Mouse (Mus musculus) adrenal gland, postnatal 4 days (tissue): ENCODE measurements around the gene Mcub. TPM values are rescaled to one million over a fixed set of nuclear protein-coding genes. Genes with fewer than 3 reads are reported as not detected.

ENCODE experiments used
- DNase-seq, 2 experiments: peaks; one replicate each; pipeline ENCODE4 v3.0.0; 2021 to 2022; ENCODE audit warnings: low spot score in 2 of 2, mixed read lengths in 2 of 2
- total RNA-seq, 2 experiments: library from RNA; stranded (reverse); gene quantifications; 2 replicates each; pipeline ENCODE4 v1.2.3; 2021

Mcub gene
- total RNA-seq, 2 experiments from 2014 or later: 13.7 to 14.8 TPM

GRCm38 (mm10) chr3:129953296-129953695 lies 16.7 kb downstream of the Mcub start:
- DNase-seq: no peak

DNA sequence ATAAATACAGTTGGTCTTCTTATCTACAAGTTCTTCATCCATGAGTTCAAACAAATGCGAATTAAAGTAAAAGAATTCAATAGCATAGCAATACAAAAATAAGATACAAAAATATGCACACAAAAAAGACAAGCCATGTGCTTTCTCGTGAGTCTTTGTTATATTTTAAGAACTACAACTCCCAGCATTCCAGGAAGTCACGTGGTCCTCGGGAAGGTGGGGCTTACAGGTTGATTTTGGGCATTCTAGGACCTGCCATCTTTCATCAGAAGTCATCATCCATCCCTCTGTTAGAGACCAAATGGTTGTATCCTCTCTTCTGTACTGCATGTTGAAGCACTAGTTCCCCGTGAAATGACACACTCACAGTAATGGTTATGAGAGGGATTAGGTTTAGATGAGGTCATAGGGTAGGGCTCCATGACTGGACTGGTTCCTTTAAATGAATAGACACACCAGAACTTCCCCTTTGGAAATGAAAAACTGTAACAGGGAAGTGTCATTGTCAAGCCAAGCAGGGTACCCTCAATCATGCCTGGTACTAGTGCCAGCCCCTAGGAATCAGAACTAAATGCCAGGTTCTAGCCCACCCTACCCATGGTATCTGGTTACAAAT lies 20.7 kb downstream of the Mcub start:
- no peak for DNase-seq

DNA sequence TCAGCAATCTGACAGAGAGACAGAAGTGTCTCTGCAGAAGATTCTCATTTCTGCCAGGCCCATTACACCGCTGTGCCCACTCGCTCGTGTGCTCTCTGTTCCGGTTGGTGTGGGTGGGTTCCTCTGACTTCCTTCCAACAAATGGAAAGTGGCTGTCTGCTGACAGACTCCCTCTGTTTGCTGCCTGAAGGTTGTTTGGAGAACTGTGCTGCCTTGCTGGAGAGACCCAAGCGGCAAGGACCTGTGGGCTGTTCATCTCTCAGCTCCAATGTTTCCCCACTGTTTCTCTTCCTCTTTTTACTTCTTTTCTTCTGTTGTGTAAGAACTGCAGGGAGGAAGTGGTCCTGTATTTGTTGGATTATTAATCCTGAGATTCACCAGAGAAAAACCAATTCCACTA lies 21.6 kb downstream of the Mcub start:
- no peak for DNase-seq

- no peak for DNase-seq
These were observed 23.6 kb downstream of the Mcub start for GRCm38 (mm10) chr3:129946217-129946914.

DNA sequence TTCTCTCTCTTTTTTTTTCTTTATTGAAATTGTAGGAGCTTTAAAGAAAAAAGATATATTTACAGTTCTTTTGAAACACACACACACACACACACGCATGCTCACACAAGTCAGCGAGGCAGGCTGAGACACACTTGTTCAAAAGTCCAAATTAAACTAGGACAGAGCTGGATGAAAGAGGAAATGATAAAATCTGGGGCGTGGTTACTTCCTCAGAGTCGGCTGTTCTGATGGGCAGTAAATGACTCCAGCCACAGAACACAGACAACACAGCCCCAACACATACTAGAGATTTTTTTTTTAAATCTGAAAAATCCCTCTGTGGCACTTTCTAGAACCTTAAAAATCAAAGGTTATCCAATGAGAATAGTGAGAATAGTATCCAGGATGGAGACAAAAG lies 26.2 kb downstream of the Mcub start:
- no peak for DNase-seq

GRCm38 (mm10) chr3:129941291-129941690 lies 28.7 kb downstream of the Mcub start:
- no peak for DNase-seq

DNA sequence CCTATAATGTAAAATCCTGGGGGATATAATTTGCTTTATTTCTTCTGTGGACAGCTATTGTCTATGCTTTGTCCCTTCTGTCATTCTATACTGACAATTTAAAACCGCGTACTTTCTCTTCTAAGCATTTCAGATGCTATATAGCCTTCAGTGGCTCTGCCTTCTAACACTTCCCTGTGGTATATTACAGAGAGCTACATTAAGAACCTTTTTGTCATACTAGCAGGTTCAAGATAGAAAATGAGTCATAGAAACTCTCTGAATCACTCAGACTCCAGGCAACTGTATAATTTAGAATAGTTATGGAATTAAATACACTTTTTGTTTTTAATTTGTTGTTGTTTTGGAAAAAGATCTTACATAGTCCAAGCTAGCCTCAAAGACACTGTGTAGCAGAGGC lies 29.2 kb downstream of the Mcub start:
- DNase-seq: no peak

DNA sequence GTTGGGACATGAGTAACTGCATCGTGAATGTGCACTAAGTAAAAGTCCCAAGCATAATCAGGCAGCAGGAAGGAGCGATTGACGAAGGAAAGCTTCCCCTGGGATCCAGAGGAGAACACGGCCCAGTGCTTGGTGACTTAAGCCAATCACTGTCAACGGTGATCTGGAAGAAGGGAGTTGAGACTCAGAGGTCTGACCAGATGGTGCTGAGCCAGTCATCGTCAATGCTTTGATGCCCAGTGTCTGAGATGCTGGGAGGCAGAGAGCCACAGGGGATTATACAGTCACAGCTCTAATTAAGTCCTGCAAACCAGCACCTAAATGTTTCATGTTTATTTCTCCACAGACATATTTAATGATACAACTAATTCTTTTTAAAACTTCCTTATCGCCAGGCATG lies 30.9 kb downstream of the Mcub start:
- DNase-seq: no peak

- DNase-seq: no peak
These were observed 32.2 kb downstream of the Mcub start for GRCm38 (mm10) chr3:129937848-129938247.

DNA sequence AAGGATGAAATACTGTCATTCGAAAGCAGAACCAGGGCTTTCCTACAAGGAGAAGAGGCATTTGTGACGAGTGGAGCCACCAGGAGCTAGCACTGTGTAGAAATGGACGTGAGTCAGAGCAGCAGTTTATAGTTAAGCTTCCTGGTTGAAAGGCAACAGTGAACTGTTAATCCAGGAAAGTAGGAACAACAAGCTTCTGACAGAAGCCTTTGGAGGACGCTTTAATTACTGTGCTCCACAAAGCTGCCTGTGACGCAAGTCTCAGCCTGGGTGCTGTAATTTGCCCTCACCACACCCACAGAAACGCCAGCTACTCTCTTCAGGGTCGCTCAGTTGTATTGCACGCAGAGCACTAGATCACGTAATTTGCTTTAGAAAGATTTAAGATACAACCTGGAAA lies 33.4 kb downstream of the Mcub start:
- no peak for DNase-seq

GRCm38 (mm10) chr3:129932443-129932842 lies 37.6 kb downstream of the Mcub start:
- DNase-seq: no peak

GRCm38 (mm10) chr3:129930213-129930778 lies 39.7 kb downstream of the Mcub start:
- DNase-seq: no peak

GRCm38 (mm10) chr3:129925861-129926260 lies 44.1 kb downstream of the Mcub start:
- DNase-seq: no peak

DNA sequence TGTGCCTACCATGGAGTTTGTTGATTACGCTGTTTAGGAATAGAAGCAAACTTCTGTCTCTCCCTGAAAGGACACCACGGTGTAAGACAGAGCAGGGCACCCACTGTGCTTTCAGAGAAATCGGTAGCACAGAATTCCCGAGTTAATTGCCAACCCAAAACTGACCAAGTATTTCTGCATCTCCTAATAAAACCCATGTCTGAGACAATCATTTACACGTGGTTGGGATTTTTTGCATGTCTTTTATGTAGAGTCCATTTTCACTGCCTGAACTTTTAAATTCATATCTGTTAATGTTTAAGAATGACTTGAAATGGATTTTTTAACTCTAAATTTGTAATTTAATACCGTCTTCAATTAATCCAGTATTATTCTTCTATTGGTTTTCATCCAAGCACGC lies 46.4 kb downstream of the Mcub start:
- no peak for DNase-seq

- peak; percentile 25 to 31 for DNase-seq
These were observed 51.6 kb downstream of the Mcub start for GRCm38 (mm10) chr3:129918434-129918833.

DNA sequence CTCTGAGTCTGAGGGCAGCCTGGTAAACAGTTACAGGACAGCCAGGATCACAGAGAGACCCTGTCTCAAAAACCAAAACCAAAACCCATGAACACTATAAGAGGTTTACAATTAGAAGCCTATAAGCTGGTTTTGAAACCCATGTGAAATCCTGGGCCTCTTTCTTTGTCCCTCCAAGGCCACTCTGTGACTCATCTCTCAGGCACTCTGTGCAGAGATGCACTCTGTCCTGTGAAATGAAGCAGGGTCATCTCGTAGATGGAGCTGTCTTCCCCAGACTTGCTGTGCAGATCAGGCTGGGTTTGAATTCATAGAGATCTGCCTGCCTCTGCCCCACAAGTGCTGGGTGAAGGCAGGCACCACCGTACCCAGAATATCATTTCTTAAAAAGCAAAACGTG lies 52.6 kb downstream of the Mcub start:
- DNase-seq: no peak

GRCm38 (mm10) chr3:129913241-129913640 lies 56.8 kb downstream of the Mcub start:
- DNase-seq: no peak

- no peak for DNase-seq
These were observed 58.0 kb downstream of the Mcub start for GRCm38 (mm10) chr3:129912025-129912424.

DNA sequence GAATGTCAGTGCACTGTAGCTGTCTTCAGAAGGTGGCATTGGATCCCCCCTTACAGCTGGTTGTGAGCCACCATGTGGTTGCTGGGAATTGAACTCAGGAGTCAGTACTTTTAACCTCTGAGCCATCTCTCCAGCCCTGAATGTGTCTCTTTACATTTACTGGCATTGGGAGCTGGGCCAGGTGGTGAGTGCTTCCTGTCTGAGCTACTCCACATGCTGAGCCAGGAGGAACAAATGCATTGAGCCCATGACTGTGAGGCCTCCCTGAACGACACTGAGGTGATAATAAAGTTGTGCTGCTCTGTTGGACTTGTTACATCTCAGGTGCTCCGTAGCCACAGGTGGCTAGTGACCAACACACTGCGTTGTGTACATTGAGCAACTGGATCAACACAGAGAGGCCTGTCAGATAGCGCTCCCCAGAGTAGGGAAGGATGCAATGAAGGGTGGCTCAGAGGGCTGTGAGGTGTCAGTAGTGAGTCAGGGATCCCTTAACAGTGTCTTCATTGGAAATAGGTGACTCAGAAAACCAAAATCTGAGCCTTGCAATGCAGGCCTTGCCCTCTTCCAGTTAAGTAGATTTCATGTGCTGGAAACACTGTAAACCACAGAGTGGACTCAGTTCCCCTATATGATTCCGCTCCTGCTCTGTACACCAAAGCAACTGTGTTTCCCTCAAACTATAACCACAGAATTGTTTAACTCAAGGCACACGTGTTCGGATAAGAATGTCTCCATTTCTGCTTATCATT lies 65.4 kb downstream of the Mcub start:
- no peak for DNase-seq

- DNase-seq: no peak
These were observed 66.1 kb downstream of the Mcub start for GRCm38 (mm10) chr3:129903866-129904265.

DNA sequence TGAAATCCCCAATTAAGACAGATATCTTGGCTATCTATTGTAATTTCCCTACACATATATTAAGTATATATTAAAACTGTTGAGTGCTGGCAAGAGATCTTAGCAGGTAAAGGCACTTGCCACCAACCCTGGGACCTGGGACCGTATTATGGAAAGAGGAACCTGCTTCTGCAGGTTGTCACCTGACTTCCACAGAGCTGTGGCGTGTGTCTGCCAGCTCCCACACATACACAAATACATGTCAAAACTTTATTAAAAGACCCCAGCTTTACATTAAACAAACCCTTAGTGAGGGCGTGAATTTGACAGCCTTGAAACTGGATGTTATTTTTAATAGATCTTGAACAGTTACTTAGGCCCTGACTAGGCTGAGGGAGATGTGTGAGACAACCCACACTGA lies 66.6 kb downstream of the Mcub start:
- no peak for DNase-seq

DNA sequence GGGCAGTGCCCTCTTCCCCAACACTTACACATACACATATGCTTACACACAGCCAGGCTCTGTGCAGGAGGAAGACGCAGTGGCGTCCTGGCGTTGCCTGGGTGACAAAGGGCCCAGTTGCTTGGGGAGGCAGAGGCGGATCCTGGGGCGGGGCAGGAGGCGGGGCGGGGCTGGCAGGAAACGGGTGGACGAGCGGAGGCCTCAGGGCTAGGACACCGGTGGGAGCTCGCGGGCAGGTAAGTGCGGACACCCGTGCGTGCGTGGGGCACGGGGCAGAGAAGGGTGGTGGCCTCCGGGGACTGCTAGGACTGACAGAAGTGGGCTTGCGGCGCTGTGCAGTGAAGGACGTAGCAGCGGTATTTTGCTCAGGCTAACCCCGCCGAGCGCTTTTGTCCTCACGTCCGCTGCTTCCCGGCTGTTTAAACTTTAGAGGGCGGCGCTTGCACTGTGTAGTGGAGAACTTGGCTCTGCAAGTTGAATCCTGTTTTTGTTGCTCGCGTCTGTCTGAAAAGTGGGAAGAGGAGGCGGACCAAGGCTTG lies 68.7 kb downstream of the Mcub start, which contains the start of gene Casp6:
Gene Casp6 (plus strand): TSS at position 155 of the 539 bp plus-strand sequence.
- peak; percentile 72 to 73 for DNase-seq
